Comparison of ENCODE assay signal across 8 mouse cellular contexts in the genomic region with DNA sequence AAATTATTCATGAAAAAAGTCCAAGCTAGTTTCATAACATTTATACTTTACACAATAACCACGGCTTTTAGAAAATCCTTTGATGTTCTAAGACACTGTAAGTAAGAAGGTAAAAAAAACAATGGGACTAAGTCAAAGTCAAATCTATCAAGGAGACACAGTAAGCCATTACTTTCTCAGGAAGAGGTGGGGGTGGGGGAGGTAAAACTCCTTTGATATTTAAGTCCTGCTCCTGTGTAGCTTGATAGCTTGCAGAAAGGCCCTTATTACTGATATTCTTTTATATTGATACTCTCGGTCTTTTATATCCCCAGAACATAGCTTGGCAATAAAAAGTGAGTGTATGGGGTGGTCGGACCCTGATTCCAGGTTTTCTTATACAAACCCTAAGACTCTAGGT. TPM values are rescaled to one million over a fixed set of nuclear protein-coding genes. Genes with fewer than 3 reads are reported as not detected.
DNase-seq lines count a peak whose midpoint lies in the region; ATAC-seq and TF ChIP-seq lines count a peak whose summit lies in the region.

No protein-coding gene starts in this region.

- no peaks in the 10 kb centered on the region for H3K9me3 ChIP-seq in kidney, postnatal 0 days (replicated peaks; ENCODE audit: low read length)
- no peaks in the 10 kb centered on the region for H3K9me3 ChIP-seq in embryonic facial prominence, embryonic 12.5 days
- no peaks in the 10 kb centered on the region for H3K9me3 ChIP-seq in intestine, embryonic 15.5 days

- H3K4me3 ChIP-seq in kidney, postnatal 0 days (replicated peaks; ENCODE audit: low read depth, low read length): peak overlapping the region; percentile 42
- peak overlapping the region; percentile 48 for H3K4me3 ChIP-seq in embryonic facial prominence, embryonic 12.5 days
- peak overlapping the region; percentile 57 for H3K4me3 ChIP-seq in intestine, embryonic 15.5 days (replicated peaks)
- H3K4me3 ChIP-seq in myocyte: no peak overlapping the region

- TF ChIP-seq CTCF in kidney, postnatal 0 days (IDR thresholded peaks at IDR 0.05; ENCODE audit: low read depth): no peak

- no peak overlapping the region for H3ac ChIP-seq in myocyte (ENCODE audit: control insufficient read depth, insufficient read length)

- no peak for TF ChIP-seq POLR2A in myocyte (IDR thresholded peaks at IDR 0.05; ENCODE audit: insufficient read length, low read depth)

- H3K79me2 ChIP-seq in myocyte (ENCODE audit: control insufficient read depth, insufficient read depth): no peaks in the 10 kb centered on the region

- no peak for DNase-seq in kidney, postnatal 0 days (ENCODE audit: low spot score)
- no peak for DNase-seq in kidney, postnatal 4 days
- DNase-seq in ovary, postnatal 10 days (ENCODE audit: low spot score): no peak
- DNase-seq in right cerebral cortex, postnatal 36 days (ENCODE audit: low spot score in 2 of 2): no peak
- DNase-seq in urinary bladder, postnatal 25 days (ENCODE audit: low spot score): no peak

- 0 out of 2 replicates have a peak, but pooled peaks cover 5% of the 10 kb centered on the region for H3K4me1 ChIP-seq in kidney, postnatal 0 days (replicated peaks; ENCODE audit: insufficient read depth, low read length)
- H3K4me1 ChIP-seq in embryonic facial prominence, embryonic 12.5 days: peaks cover 20% of the 10 kb centered on the region; the same call in 1 of the 2 replicates
- H3K4me1 ChIP-seq in intestine, embryonic 15.5 days (replicated peaks): 0 out of 2 replicates have a peak, but pooled peaks cover 9% of the 10 kb centered on the region

- peak overlapping the region; percentile 61 for H3K4me2 ChIP-seq in kidney, postnatal 0 days (ENCODE audit: low read length)
- peak overlapping the region; percentile 55 for H3K4me2 ChIP-seq in embryonic facial prominence, embryonic 12.5 days (replicated peaks)
- peak overlapping the region; percentile 69 for H3K4me2 ChIP-seq in intestine, embryonic 15.5 days (replicated peaks)
- peak overlapping the region; percentile 44 for H3K4me2 ChIP-seq in myocyte (ENCODE audit: low read depth)

- no peaks in the 10 kb centered on the region for H3K27me3 ChIP-seq in kidney, postnatal 0 days (ENCODE audit: insufficient read depth, low read length)
- H3K27me3 ChIP-seq in embryonic facial prominence, embryonic 12.5 days: no peaks in the 10 kb centered on the region
- no peaks in the 10 kb centered on the region for H3K27me3 ChIP-seq in intestine, embryonic 15.5 days (replicated peaks)
- no peaks in the 10 kb centered on the region for H3K27me3 ChIP-seq in myocyte (ENCODE audit: control insufficient read depth, insufficient read depth, insufficient read length)

- peak overlapping the region; percentile 81 for H3K27ac ChIP-seq in kidney, postnatal 0 days
- H3K27ac ChIP-seq in embryonic facial prominence, embryonic 12.5 days: peak overlapping the region; percentile 91
- peak overlapping the region; percentile 54; the same call in 1 of the 2 replicates for H3K27ac ChIP-seq in intestine, embryonic 15.5 days

- no peak for ATAC-seq in kidney, postnatal 0 days (replicated peaks; ENCODE audit: low FRiP score, low read depth)
- ATAC-seq in embryonic facial prominence, embryonic 12.5 days (ENCODE audit: insufficient number of reproducible peaks, insufficient read depth, low FRiP score, low TSS enrichment): no peak
- no peak; the same call in 1 of the 2 replicates for ATAC-seq in intestine, embryonic 15.5 days

- no peaks in the 10 kb centered on the region for H3K36me3 ChIP-seq in kidney, postnatal 0 days (ENCODE audit: insufficient read depth, low read length)
- no peaks in the 10 kb centered on the region for H3K36me3 ChIP-seq in embryonic facial prominence, embryonic 12.5 days
- H3K36me3 ChIP-seq in intestine, embryonic 15.5 days: 0 out of 2 replicates have a peak, but pooled peaks cover 2% of the 10 kb centered on the region
- H3K36me3 ChIP-seq in myocyte (ENCODE audit: control insufficient read depth, insufficient read depth): no peaks in the 10 kb centered on the region

- 23% methylated on average over 3 of the region's 3 CpGs for WGBS in kidney, postnatal 0 days
- 39% methylated on average over 3 of the region's 3 CpGs for WGBS in embryonic facial prominence, embryonic 12.5 days
- 54% methylated on average over 3 of the region's 3 CpGs for WGBS in intestine, embryonic 15.5 days

- H3K9ac ChIP-seq in kidney, postnatal 0 days (ENCODE audit: low read depth, low read length): peak overlapping the region; percentile 62
- peak overlapping the region; percentile 66; the same call in 1 of the 2 replicates for H3K9ac ChIP-seq in embryonic facial prominence, embryonic 12.5 days
- peak overlapping the region; percentile 67 for H3K9ac ChIP-seq in intestine, embryonic 15.5 days

TF ChIP-seq in myocyte, 11 proteins besides CTCF, POLR2A, EP300 and RAD21:
- TF ChIP-seq CEBPB (IDR thresholded peaks at IDR 0.05; ENCODE audit: insufficient read depth, poor library complexity, severe bottlenecking): no peak
- TF ChIP-seq E2F4 (IDR thresholded peaks at IDR 0.05; ENCODE audit: insufficient read depth): no peak
- TF ChIP-seq USF1 (IDR thresholded peaks at IDR 0.05; ENCODE audit: low read depth): no peak
- TF ChIP-seq TCF12 (IDR thresholded peaks at IDR 0.05; ENCODE audit: insufficient read depth, poor library complexity, severe bottlenecking): no peak
- no peak for TF ChIP-seq TCF3 (IDR thresholded peaks at IDR 0.05; ENCODE audit: insufficient read length, low read depth)
- TF ChIP-seq REST (IDR thresholded peaks at IDR 0.05; ENCODE audit: insufficient read depth, insufficient read length): no peak
- no peak for TF ChIP-seq SRF (IDR thresholded peaks at IDR 0.05; ENCODE audit: control insufficient read depth, insufficient read length, low read depth)
- no peak for TF ChIP-seq POLR2AphosphoS2 (IDR thresholded peaks at IDR 0.05; ENCODE audit: insufficient read length, low read depth)
- no peak for TF ChIP-seq MYOD1 (IDR thresholded peaks at IDR 0.05; ENCODE audit: control insufficient read depth in 1 of 3, insufficient read length in 2 of 3, low read depth in 2 of 3)
- no peak for TF ChIP-seq MYOG (IDR thresholded peaks at IDR 0.05; ENCODE audit: control insufficient read depth in 1 of 3, insufficient read depth in 1 of 3, insufficient read length in 2 of 3, low read depth in 2 of 3)
- TF ChIP-seq MAX (IDR thresholded peaks at IDR 0.05; ENCODE audit: low read depth): no peak
TF ChIP-seq in myocyte: peak in this region for 0.

RNA-seq across cellular contexts. Expression of a gene that starts 0.6 kb away (rescaled TPM):
- 7.1 and 7.3 TPM in 2 replicates for polyA plus RNA-seq in kidney, postnatal 0 days (2015; fragmentation: Nextera tagmentation; extraction: Ambion mirVana)
- 10.1 and 11.0 TPM in 2 replicates for polyA plus RNA-seq in embryonic facial prominence, embryonic 12.5 days (2016; fragmentation: Nextera tagmentation; extraction: Ambion mirVana)
- polyA plus RNA-seq in intestine, embryonic 15.5 days (2015; fragmentation: Nextera tagmentation; extraction: Ambion mirVana): 6.7 and 6.9 TPM in 2 replicates
- polyA plus RNA-seq in myocyte (2012; fragmentation: generic; extraction: Trizol): 1.4 TPM

RNA-seq across cellular contexts. Expression of a gene that starts 18.4 kb away (rescaled TPM):
- 79.6 and 87.7 TPM in 2 replicates for polyA plus RNA-seq in kidney, postnatal 0 days (2015; fragmentation: Nextera tagmentation; extraction: Ambion mirVana)
- 43.8 and 45.1 TPM in 2 replicates for polyA plus RNA-seq in embryonic facial prominence, embryonic 12.5 days (2016; fragmentation: Nextera tagmentation; extraction: Ambion mirVana)
- polyA plus RNA-seq in intestine, embryonic 15.5 days (2015; fragmentation: Nextera tagmentation; extraction: Ambion mirVana): 47.6 and 58.2 TPM in 2 replicates
- polyA plus RNA-seq in myocyte (2012; fragmentation: generic; extraction: Trizol): 22.0 TPM

RNA-seq across cellular contexts. Expression of a gene that starts 18.6 kb away (rescaled TPM):
- 3.5 TPM in 2 replicates for polyA plus RNA-seq in kidney, postnatal 0 days (2015; fragmentation: Nextera tagmentation; extraction: Ambion mirVana)
- 0.78 and 1.1 TPM in 2 replicates for polyA plus RNA-seq in embryonic facial prominence, embryonic 12.5 days (2016; fragmentation: Nextera tagmentation; extraction: Ambion mirVana)
- polyA plus RNA-seq in intestine, embryonic 15.5 days (2015; fragmentation: Nextera tagmentation; extraction: Ambion mirVana): 1.7 TPM in 2 replicates
- 1.7 TPM for polyA plus RNA-seq in myocyte (2012; fragmentation: generic; extraction: Trizol)

RNA-seq across cellular contexts. Expression of a gene that starts 50.5 kb away (rescaled TPM):
- polyA plus RNA-seq in kidney, postnatal 0 days (2015; fragmentation: Nextera tagmentation; extraction: Ambion mirVana): 76.0 and 82.0 TPM in 2 replicates
- 79.0 and 88.2 TPM in 2 replicates for polyA plus RNA-seq in embryonic facial prominence, embryonic 12.5 days (2016; fragmentation: Nextera tagmentation; extraction: Ambion mirVana)
- polyA plus RNA-seq in intestine, embryonic 15.5 days (2015; fragmentation: Nextera tagmentation; extraction: Ambion mirVana): 66.8 and 72.0 TPM in 2 replicates
- 342 TPM for polyA plus RNA-seq in myocyte (2012; fragmentation: generic; extraction: Trizol)
